Mouse (Mus musculus) spleen, postnatal 0 days (tissue): Measurements from ENCODE around the gene Pnpla5. TPM values are rescaled to one million over a fixed set of nuclear protein-coding genes. Genes with fewer than 3 reads are reported as not detected.

Experiments used
- polyA plus RNA-seq: library from polyadenylated mRNA; unstranded; fragments of >200 nt; fragmentation: Nextera tagmentation; extraction: Ambion mirVana; gene quantifications from 2 replicates; pipeline ENCODE4 v1.2.1, GENCODE M21; 2015

Gene Pnpla5
- polyA plus RNA-seq: not detected in 2 replicates

GRCm38 (mm10) chr15:84123075-84123474 lies at the start of gene Pnpla5:
TSS of gene Pnpla5 (minus strand) at chr15:84123175.

GRCm38 (mm10) chr15:84167600-84167999 lies 44.6 kb upstream of the Pnpla5 start, which contains the start of gene Pnpla3:
TSS of gene Pnpla3 (plus strand) at chr15:84167837.

GRCm38 (mm10) chr15:84105105-84105923 lies 17.7 kb downstream of the Pnpla5 start, which contains the start of gene Sult4a1:
TSS of gene Sult4a1 (minus strand) at chr15:84105754.

DNA sequence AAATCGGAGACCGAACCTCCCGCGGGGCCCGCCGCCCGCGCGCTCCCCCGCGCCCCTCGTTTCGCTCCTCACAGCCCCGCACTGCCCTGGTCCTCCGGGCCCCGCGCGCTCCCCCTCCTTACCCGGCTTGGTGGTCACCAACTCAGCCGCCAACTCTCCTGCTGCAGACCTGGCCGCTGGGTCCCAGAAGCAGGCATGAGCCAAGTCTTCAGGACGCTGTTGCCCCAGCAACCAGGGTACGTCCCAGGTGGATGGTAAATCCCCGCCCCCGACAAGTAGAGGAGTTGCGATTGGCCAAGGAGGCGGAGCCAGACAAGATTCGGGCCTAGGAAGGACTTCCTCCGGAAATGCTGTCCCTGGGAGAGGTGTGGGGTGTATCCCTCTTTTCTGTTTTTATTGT lies 57.8 kb downstream of the Pnpla5 start, which contains the start of gene Efcab6:
TSS of gene Efcab6 (minus strand) at position 240 of the 400 bp plus-strand sequence.

Other genes starting within 250 kb of the Pnpla5 start
- gene Efcab6, start 57.8 kb downstream of the Pnpla5 start, polyA plus RNA-seq: 0.16 and 0.47 TPM in 2 replicates
- 0.22 and 0.34 TPM in 2 replicates for gene Sult4a1, start 17.4 kb downstream of the Pnpla5 start, polyA plus RNA-seq
- not detected in 2 replicates for gene Pnpla3, start 44.7 kb upstream of the Pnpla5 start, polyA plus RNA-seq
- gene Samm50, start 69.1 kb upstream of the Pnpla5 start, polyA plus RNA-seq: 83.4 and 89.6 TPM in 2 replicates
- 8.1 and 9.5 TPM in 2 replicates for gene Parvb, start 108.9 kb upstream of the Pnpla5 start, polyA plus RNA-seq
- 22.7 and 31.4 TPM in 2 replicates for gene Parvg, start 200.9 kb upstream of the Pnpla5 start, polyA plus RNA-seq